Mouse (Mus musculus): ENCODE measurements at regions not wholly inside any gene's neighbourhood (a gene's known extent, or its start where the extent isn't known, plus 50 kb on each side); places are given as distances from the start of the nearest gene placed in this dataset.
A peak's percentile ranks its signal among the peaks of the same experiment; 100 is the strongest.

- no peak for ATAC-seq (ENCODE audit: low FRiP score)
- H3K27ac ChIP-seq (ENCODE audit: low read depth, low read length) = no peak overlapping the region
- no peaks in the 10 kb centered on the region for H3K27me3 ChIP-seq (ENCODE audit: insufficient read depth, low read length)
- H3K4me1 ChIP-seq (ENCODE audit: insufficient read depth, low read length) = no peaks in the 10 kb centered on the region
- 89% methylated on average over 1 of the region's 1 CpGs for WGBS
- no peaks in the 10 kb centered on the region for H3K9me3 ChIP-seq (ENCODE audit: low read length)
- no peak for DNase-seq (ENCODE audit: low spot score)
- TF ChIP-seq CTCF (IDR thresholded peaks at IDR 0.05) = no peak
- H3K4me2 ChIP-seq (ENCODE audit: low read depth, low read length, poor library complexity, severe bottlenecking) = no peak overlapping the region
- H3K9ac ChIP-seq (replicated peaks; ENCODE audit: low read length, poor library complexity, severe bottlenecking) = no peak overlapping the region
- H3K4me3 ChIP-seq (ENCODE audit: low read depth, low read length) = no peak overlapping the region
- H3K36me3 ChIP-seq (ENCODE audit: insufficient read depth, low read length) = no peaks in the 10 kb centered on the region
These were observed 745.9 kb downstream of the Tmem182 start for GRCm38 (mm10) chr1:41551271-41551670.

GRCm38 (mm10) chr1:41555607-41556006, 750.2 kb downstream of the Tmem182 start:
- WGBS = 46% methylated on average over 2 of the region's 2 CpGs
- Histone ChIP-seq H3K27ac (ENCODE audit: low read depth, low read length) (no peak overlapping the region), H3K27me3 (ENCODE audit: insufficient read depth, low read length) (no peaks in the 10 kb centered on the region), H3K4me1 (ENCODE audit: insufficient read depth, low read length) (no peaks in the 10 kb centered on the region), H3K9ac (replicated peaks; ENCODE audit: low read length, poor library complexity, severe bottlenecking) (no peak overlapping the region), H3K9me3 (ENCODE audit: low read length) (no peaks in the 10 kb centered on the region), H3K4me3 (ENCODE audit: low read depth, low read length) (no peak overlapping the region), H3K36me3 (ENCODE audit: insufficient read depth, low read length) (no peaks in the 10 kb centered on the region), H3K4me2 (ENCODE audit: low read depth, low read length, poor library complexity, severe bottlenecking) (no peak overlapping the region)
- DNase-seq (ENCODE audit: low spot score) (peak; percentile 71), ATAC-seq (ENCODE audit: low FRiP score) (no peak)
- no peak for TF ChIP-seq CTCF (IDR thresholded peaks at IDR 0.05)

DNA sequence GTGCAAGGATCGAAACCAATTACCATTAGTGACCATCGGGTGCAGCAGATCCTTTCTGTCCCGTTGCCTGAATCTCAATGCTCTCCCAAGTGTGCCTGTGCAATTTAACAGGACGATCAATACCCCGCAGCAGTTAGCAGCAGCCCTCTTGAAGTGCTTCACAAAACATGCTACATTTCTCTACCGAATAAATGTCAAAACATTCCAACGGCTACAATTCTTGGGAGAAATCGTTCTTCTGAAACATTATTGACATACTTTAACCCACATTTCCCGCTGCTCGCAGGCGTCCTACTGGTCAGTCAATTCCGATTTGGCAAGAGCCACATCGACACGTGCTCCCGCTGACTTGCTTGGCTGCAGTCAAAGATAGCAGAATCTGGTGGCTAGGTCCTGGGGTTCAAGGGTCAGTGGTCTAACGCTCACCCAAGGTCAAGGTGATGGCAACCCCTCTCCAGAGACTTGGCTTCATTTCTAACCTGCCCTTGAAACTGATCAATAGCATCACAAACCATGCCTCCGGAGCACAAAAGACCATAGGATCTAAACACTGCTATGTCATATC, 753.8 kb downstream of the Tmem182 start:
- TF ChIP-seq CTCF (IDR thresholded peaks at IDR 0.05) = no peak
- no peak overlapping the region for H3K4me2 ChIP-seq (ENCODE audit: low read depth, low read length, poor library complexity, severe bottlenecking)
- DNase-seq (ENCODE audit: low spot score) (peak; percentile 10), ATAC-seq (ENCODE audit: low FRiP score) (no peak)
- H3K36me3 ChIP-seq (ENCODE audit: insufficient read depth, low read length) = no peaks in the 10 kb centered on the region
- 84% methylated on average over 17 of the region's 17 CpGs for WGBS
- H3K4me3 ChIP-seq (ENCODE audit: low read depth, low read length) = no peak overlapping the region
- no peaks in the 10 kb centered on the region for H3K4me1 ChIP-seq (ENCODE audit: insufficient read depth, low read length)
- no peak overlapping the region for H3K27ac ChIP-seq (ENCODE audit: low read depth, low read length)
- no peaks in the 10 kb centered on the region for H3K27me3 ChIP-seq (ENCODE audit: insufficient read depth, low read length)
- no peak overlapping the region for H3K9ac ChIP-seq (replicated peaks; ENCODE audit: low read length, poor library complexity, severe bottlenecking)
- H3K9me3 ChIP-seq (ENCODE audit: low read length) = no peaks in the 10 kb centered on the region

DNA sequence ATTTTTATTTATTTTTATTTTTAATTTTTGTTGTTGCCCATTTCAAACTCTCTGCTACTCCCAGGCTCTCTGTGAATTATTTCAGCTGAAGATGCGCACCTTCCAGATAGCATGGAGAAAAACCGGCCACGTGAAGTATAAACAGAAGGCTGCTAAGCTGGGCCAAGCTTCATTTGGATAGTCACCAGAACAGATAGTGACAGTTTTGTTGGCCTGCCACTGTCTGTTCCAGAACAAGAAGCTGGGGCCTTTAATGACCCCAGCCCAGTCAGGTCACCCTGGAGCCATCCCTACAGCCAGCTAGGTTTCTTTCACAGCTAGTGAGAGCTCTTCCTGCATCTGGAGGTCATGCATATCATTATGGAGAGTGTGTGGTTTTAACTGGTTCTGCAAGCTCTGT, 754.6 kb downstream of the Tmem182 start:
- H3K9me3 ChIP-seq (ENCODE audit: low read length) = no peaks in the 10 kb centered on the region
- H3K4me3 ChIP-seq (ENCODE audit: low read depth, low read length) = no peak overlapping the region
- H3K4me2 ChIP-seq (ENCODE audit: low read depth, low read length, poor library complexity, severe bottlenecking) = no peak overlapping the region
- ATAC-seq (ENCODE audit: low FRiP score) = no peak
- no peak for TF ChIP-seq CTCF (IDR thresholded peaks at IDR 0.05)
- no peaks in the 10 kb centered on the region for H3K4me1 ChIP-seq (ENCODE audit: insufficient read depth, low read length)
- WGBS = 93% methylated on average over 3 of the region's 3 CpGs
- H3K36me3 ChIP-seq (ENCODE audit: insufficient read depth, low read length) = no peaks in the 10 kb centered on the region
- no peak overlapping the region for H3K27ac ChIP-seq (ENCODE audit: low read depth, low read length)
- H3K9ac ChIP-seq (replicated peaks; ENCODE audit: low read length, poor library complexity, severe bottlenecking) = no peak overlapping the region
- H3K27me3 ChIP-seq (ENCODE audit: insufficient read depth, low read length) = no peaks in the 10 kb centered on the region
- DNase-seq (ENCODE audit: low spot score) = peak; percentile 20

- ATAC-seq (ENCODE audit: low FRiP score) = no peak
- WGBS = 84% methylated on average over 5 of the region's 5 CpGs
- Histone ChIP-seq H3K9me3 (ENCODE audit: low read length) (no peaks in the 10 kb centered on the region), H3K4me3 (ENCODE audit: low read depth, low read length) (no peak overlapping the region), H3K9ac (replicated peaks; ENCODE audit: low read length, poor library complexity, severe bottlenecking) (no peak overlapping the region), H3K27me3 (ENCODE audit: insufficient read depth, low read length) (no peaks in the 10 kb centered on the region), H3K4me1 (ENCODE audit: insufficient read depth, low read length) (no peaks in the 10 kb centered on the region), H3K27ac (ENCODE audit: low read depth, low read length) (no peak overlapping the region), H3K36me3 (ENCODE audit: insufficient read depth, low read length) (no peaks in the 10 kb centered on the region), H3K4me2 (ENCODE audit: low read depth, low read length, poor library complexity, severe bottlenecking) (no peak overlapping the region)
- no peak for DNase-seq (ENCODE audit: low spot score)
- TF ChIP-seq CTCF (IDR thresholded peaks at IDR 0.05) = no peak
These were observed 798.1 kb downstream of the Tmem182 start for GRCm38 (mm10) chr1:41603471-41603870.

DNA sequence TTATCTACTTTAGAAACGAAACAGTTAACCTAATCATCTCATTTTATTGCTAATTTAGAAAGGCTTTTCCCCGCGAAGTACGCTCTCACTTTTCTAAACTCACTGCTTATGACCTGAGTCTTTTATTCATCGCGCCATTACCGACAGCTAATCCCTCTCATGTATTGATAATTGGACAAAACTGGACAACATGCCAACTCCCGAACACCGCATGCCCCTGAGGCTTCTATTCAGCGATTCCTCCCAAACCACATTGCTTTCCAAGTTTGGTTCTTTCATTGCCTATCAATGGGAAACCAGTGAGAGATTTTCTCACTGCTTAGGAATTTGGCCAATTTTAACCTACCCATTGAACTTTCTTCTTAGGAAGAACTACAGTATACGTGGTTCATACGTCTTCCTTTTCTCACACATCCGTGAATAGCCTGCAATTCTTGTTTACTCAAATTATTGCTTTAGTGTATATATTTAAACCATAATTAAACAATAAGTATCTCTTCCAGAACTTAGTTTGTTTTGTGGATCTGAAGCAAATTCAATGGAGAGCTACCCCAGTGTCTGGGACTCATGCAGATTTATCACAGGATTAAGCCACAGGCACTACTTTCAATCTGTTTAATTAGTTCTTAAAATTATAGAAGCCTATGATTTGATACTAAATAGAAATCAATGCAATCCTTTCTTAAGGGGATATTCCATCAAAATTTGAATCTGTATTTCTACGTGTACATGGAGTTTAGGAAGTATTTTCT, 799.8 kb downstream of the Tmem182 start:
- Histone ChIP-seq H3K4me2 (ENCODE audit: low read depth, low read length, poor library complexity, severe bottlenecking) (peak overlapping the region; percentile 7), H3K9me3 (ENCODE audit: low read length) (no peaks in the 10 kb centered on the region), H3K9ac (replicated peaks; ENCODE audit: low read length, poor library complexity, severe bottlenecking) (no peak overlapping the region), H3K27me3 (ENCODE audit: insufficient read depth, low read length) (no peaks in the 10 kb centered on the region), H3K4me3 (ENCODE audit: low read depth, low read length) (no peak overlapping the region), H3K4me1 (ENCODE audit: insufficient read depth, low read length) (no peaks in the 10 kb centered on the region), H3K36me3 (ENCODE audit: insufficient read depth, low read length) (no peaks in the 10 kb centered on the region), H3K27ac (ENCODE audit: low read depth, low read length) (no peak overlapping the region)
- 42% methylated on average over 14 of the region's 14 CpGs for WGBS
- DNase-seq (ENCODE audit: low spot score) (peak; percentile 52), ATAC-seq (ENCODE audit: low FRiP score) (no peak)
- TF ChIP-seq CTCF (IDR thresholded peaks at IDR 0.05) = no peak

Data from midbrain, postnatal 0 days (tissue).